Mouse (Mus musculus): Measurements from ENCODE around the gene Nr2e3. TPM values are rescaled to one million over a fixed set of nuclear protein-coding genes. Genes with fewer than 3 reads are reported as not detected.

The Nr2e3 gene
- polyA plus RNA-seq, 1 experiment from 2014 or later: 8.0 TPM

DNA sequence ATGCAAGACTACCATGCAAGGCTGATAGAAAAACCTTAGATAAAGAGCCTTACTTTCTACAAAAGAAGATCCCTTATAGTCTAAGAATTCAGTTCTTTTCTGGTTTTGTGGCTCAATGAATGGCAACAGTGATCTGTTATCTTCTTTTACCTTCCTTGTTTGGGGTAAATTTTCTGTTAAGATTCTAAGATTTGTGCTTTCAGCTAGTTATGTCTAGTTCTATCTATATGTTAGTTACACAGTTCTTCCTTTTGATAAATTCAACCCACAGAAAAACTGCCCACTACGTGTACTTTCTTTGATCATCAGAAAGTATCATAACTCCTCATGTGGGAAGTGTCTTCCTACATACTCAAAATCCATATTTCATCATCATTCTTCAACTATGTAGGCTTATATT lies 45.7 kb downstream of the Nr2e3 start:
- Histone ChIP-seq H3K27me3 (replicated peaks) (no peaks in the 10 kb centered on the region), H3K4me3 (replicated peaks) (no peak overlapping the region), H3K9ac (no peak overlapping the region), H3K36me3 (no peaks in the 10 kb centered on the region), H3K9me3 (no peaks in the 10 kb centered on the region), H3K4me2 (replicated peaks) (no peak overlapping the region), H3K27ac (no peak overlapping the region), H3K4me1 (replicated peaks) (no peaks in the 10 kb centered on the region)
- 96% methylated on average over 1 of the region's 1 CpGs for WGBS
- no peak for ATAC-seq

DNA sequence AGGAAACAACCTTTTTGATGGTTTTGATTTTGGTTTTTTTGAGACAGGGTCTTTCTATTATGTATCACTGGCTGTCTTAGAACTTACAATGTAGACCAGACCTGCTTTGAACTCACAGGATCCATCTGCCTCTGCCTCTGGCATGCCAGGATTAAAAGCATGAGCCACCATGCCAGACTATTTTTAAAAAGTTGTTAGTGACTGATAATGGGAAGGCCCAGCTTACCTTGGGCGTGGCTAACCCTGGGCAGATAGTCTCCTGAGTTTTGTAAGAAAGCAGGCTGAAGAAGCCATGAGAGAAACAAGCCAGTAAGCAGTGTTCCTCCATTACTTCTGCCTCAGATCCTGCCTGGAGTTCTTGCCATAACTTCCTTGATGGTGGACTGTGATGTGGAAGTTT lies 57.1 kb downstream of the Nr2e3 start:
- no peaks in the 10 kb centered on the region for H3K9me3 ChIP-seq
- H3K4me1 ChIP-seq (replicated peaks): no peaks in the 10 kb centered on the region
- H3K4me2 ChIP-seq (replicated peaks): no peak overlapping the region
- no peaks in the 10 kb centered on the region for H3K27me3 ChIP-seq (replicated peaks)
- 86% methylated on average over 1 of the region's 1 CpGs for WGBS
- H3K36me3 ChIP-seq: no peaks in the 10 kb centered on the region
- H3K9ac ChIP-seq: no peak overlapping the region
- no peak overlapping the region for H3K4me3 ChIP-seq (replicated peaks)
- ATAC-seq: no peak
- H3K27ac ChIP-seq: no peak overlapping the region

Other genes starting within 250 kb of the Nr2e3 start
- gene Senp8, start 209.9 kb downstream of the Nr2e3 start, polyA plus RNA-seq (2015; fragmentation: Nextera tagmentation; extraction: Ambion mirVana): 11.2 and 12.0 TPM in 2 replicates
- 9.5 and 14.0 TPM in 2 replicates for gene Myo9a, start 209.8 kb downstream of the Nr2e3 start, polyA plus RNA-seq (2015; fragmentation: Nextera tagmentation; extraction: Ambion mirVana)

All from intestine, embryonic 15.5 days (tissue).